Mouse (Mus musculus): ENCODE results near the gene Trak1. TPM values are rescaled to one million over a fixed set of nuclear protein-coding genes. Genes with fewer than 3 reads are reported as not detected.

The Trak1 gene
- polyA plus RNA-seq, 1 experiment = 31.0 TPM

GRCm38 (mm10) chr9:121430379-121430778 lies 133.1 kb downstream of the Trak1 start:
- Histone ChIP-seq H3K27ac (ENCODE audit: insufficient read depth, low read length) (no peak overlapping the region), H3K4me3 (ENCODE audit: extremely low read depth, insufficient read depth, insufficient read length) (no peak overlapping the region), H3K36me3 (ENCODE audit: control insufficient read depth, insufficient read depth, low read length) (peaks cover 6% of the 10 kb centered on the region), H3K27me3 (ENCODE audit: control insufficient read depth, insufficient read depth, low read length) (no peaks in the 10 kb centered on the region), H3K4me1 (ENCODE audit: control insufficient read depth, insufficient read depth, insufficient read length) (no peaks in the 10 kb centered on the region)
- no peak for DNase-seq (ENCODE audit: low read depth in 1 of 2, low spot score in 2 of 2)
- 92% methylated on average over 6 of the region's 6 CpGs for WGBS
- TF ChIP-seq POLR2A (IDR thresholded peaks at IDR 0.05; ENCODE audit: low read depth, low read length) = no peak
- no peak for TF ChIP-seq CTCF (IDR thresholded peaks at IDR 0.05; ENCODE audit: extremely low read depth, insufficient read depth, insufficient read length, insufficient replicate concordance)

- Histone ChIP-seq H3K4me1 (ENCODE audit: control insufficient read depth, insufficient read depth, insufficient read length) (no peaks in the 10 kb centered on the region), H3K36me3 (ENCODE audit: control insufficient read depth, insufficient read depth, low read length) (peaks cover 6% of the 10 kb centered on the region), H3K4me3 (ENCODE audit: extremely low read depth, insufficient read depth, insufficient read length) (no peak overlapping the region), H3K27ac (ENCODE audit: insufficient read depth, low read length) (no peak overlapping the region), H3K27me3 (ENCODE audit: control insufficient read depth, insufficient read depth, low read length) (no peaks in the 10 kb centered on the region)
- WGBS = 89% methylated on average over 15 of the region's 15 CpGs
- TF ChIP-seq POLR2A (IDR thresholded peaks at IDR 0.05; ENCODE audit: low read depth, low read length) = no peak
- no peak for TF ChIP-seq CTCF (IDR thresholded peaks at IDR 0.05; ENCODE audit: extremely low read depth, insufficient read depth, insufficient read length, insufficient replicate concordance)
- DNase-seq (ENCODE audit: low read depth in 1 of 2, low spot score in 2 of 2) = no peak
Observed at GRCm38 (mm10) chr9:121433745-121434528, 136.6 kb downstream of the Trak1 start.

- no peaks in the 10 kb centered on the region for H3K27me3 ChIP-seq (ENCODE audit: control insufficient read depth, insufficient read depth, low read length)
- no peak overlapping the region for H3K4me3 ChIP-seq (ENCODE audit: extremely low read depth, insufficient read depth, insufficient read length)
- no peaks in the 10 kb centered on the region for H3K4me1 ChIP-seq (ENCODE audit: control insufficient read depth, insufficient read depth, insufficient read length)
- peaks cover 7% of the 10 kb centered on the region for H3K36me3 ChIP-seq (ENCODE audit: control insufficient read depth, insufficient read depth, low read length)
- DNase-seq (ENCODE audit: low read depth in 1 of 2, low spot score in 2 of 2) = no peak
- WGBS = 83% methylated on average over 3 of the region's 3 CpGs
- H3K27ac ChIP-seq (ENCODE audit: insufficient read depth, low read length) = no peak overlapping the region
- TF ChIP-seq CTCF (IDR thresholded peaks at IDR 0.05; ENCODE audit: extremely low read depth, insufficient read depth, insufficient read length, insufficient replicate concordance) (no peak), POLR2A (IDR thresholded peaks at IDR 0.05; ENCODE audit: low read depth, low read length) (no peak)
Observed at GRCm38 (mm10) chr9:121435332-121435956, 138.1 kb downstream of the Trak1 start.

- Histone ChIP-seq H3K36me3 (ENCODE audit: control insufficient read depth, insufficient read depth, low read length) (peaks cover 10% of the 10 kb centered on the region), H3K4me1 (ENCODE audit: control insufficient read depth, insufficient read depth, insufficient read length) (no peaks in the 10 kb centered on the region), H3K4me3 (ENCODE audit: extremely low read depth, insufficient read depth, insufficient read length) (no peak overlapping the region), H3K27ac (ENCODE audit: insufficient read depth, low read length) (no peak overlapping the region), H3K27me3 (ENCODE audit: control insufficient read depth, insufficient read depth, low read length) (no peaks in the 10 kb centered on the region)
- no peak for DNase-seq (ENCODE audit: low read depth in 1 of 2, low spot score in 2 of 2)
- TF ChIP-seq CTCF (IDR thresholded peaks at IDR 0.05; ENCODE audit: extremely low read depth, insufficient read depth, insufficient read length, insufficient replicate concordance) (no peak), POLR2A (IDR thresholded peaks at IDR 0.05; ENCODE audit: low read depth, low read length) (no peak)
- 93% methylated on average over 1 of the region's 1 CpGs for WGBS
Observed at GRCm38 (mm10) chr9:121436501-121436900, 139.2 kb downstream of the Trak1 start.

- TF ChIP-seq CTCF (IDR thresholded peaks at IDR 0.05; ENCODE audit: extremely low read depth, insufficient read depth, insufficient read length, insufficient replicate concordance) = no peak
- no peak for TF ChIP-seq POLR2A (IDR thresholded peaks at IDR 0.05; ENCODE audit: low read depth, low read length)
- H3K4me1 ChIP-seq (ENCODE audit: control insufficient read depth, insufficient read depth, insufficient read length) = no peaks in the 10 kb centered on the region
- WGBS = 87% methylated on average over 1 of the region's 1 CpGs
- no peak overlapping the region for H3K27ac ChIP-seq (ENCODE audit: insufficient read depth, low read length)
- H3K4me3 ChIP-seq (ENCODE audit: extremely low read depth, insufficient read depth, insufficient read length) = no peak overlapping the region
- no peak for DNase-seq (ENCODE audit: low read depth in 1 of 2, low spot score in 2 of 2)
- no peaks in the 10 kb centered on the region for H3K27me3 ChIP-seq (ENCODE audit: control insufficient read depth, insufficient read depth, low read length)
- peaks cover 30% of the 10 kb centered on the region for H3K36me3 ChIP-seq (ENCODE audit: control insufficient read depth, insufficient read depth, low read length)
Observed at GRCm38 (mm10) chr9:121442145-121442544, 144.8 kb downstream of the Trak1 start.

GRCm38 (mm10) chr9:121443696-121444366 lies 146.5 kb downstream of the Trak1 start:
- no peak for TF ChIP-seq POLR2A (IDR thresholded peaks at IDR 0.05; ENCODE audit: low read depth, low read length)
- TF ChIP-seq CTCF (IDR thresholded peaks at IDR 0.05; ENCODE audit: extremely low read depth, insufficient read depth, insufficient read length, insufficient replicate concordance) = no peak
- 93% methylated on average over 31 of the region's 31 CpGs for WGBS
- no peaks in the 10 kb centered on the region for H3K4me1 ChIP-seq (ENCODE audit: control insufficient read depth, insufficient read depth, insufficient read length)
- no peak overlapping the region for H3K27ac ChIP-seq (ENCODE audit: insufficient read depth, low read length)
- H3K4me3 ChIP-seq (ENCODE audit: extremely low read depth, insufficient read depth, insufficient read length) = no peak overlapping the region
- H3K36me3 ChIP-seq (ENCODE audit: control insufficient read depth, insufficient read depth, low read length) = peaks cover 40% of the 10 kb centered on the region
- H3K27me3 ChIP-seq (ENCODE audit: control insufficient read depth, insufficient read depth, low read length) = no peaks in the 10 kb centered on the region
- no peak for DNase-seq (ENCODE audit: low read depth in 1 of 2, low spot score in 2 of 2)
